Mouse (Mus musculus) cerebellum, adult 9-11 months (tissue): ENCODE measurements around the gene Emsy.

Experiments used
- DNase-seq: peaks from one replicate; pipeline ENCODE4 v3.0.0; 2022

Emsy gene

DNA sequence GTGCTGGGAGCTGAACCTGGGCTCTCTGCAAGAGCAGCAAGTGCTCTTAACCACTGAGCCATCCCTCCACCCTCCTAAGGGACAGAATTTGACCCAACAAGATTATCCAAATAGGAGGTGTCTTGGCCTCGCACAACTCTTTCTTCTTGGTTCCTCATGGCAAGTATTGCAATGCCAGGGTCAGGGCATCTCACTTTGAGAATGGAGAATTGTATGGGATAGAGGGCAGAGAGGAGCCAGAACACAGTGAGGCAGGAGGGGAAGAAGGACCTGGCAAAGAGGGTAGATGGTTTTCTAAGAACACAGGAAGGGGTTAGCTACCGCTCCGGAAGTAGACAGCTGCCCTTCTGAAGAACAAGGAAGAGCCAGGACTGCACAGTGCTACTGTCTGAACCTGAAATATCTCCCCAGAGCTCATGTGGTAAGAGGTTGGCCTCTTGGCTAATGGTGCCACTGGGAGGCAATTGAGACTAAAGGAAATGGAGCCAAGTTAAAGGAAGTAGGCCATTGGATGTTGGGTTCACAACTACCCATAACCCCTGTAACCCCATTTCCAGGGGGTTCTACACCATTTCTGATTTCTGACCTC is 80.8 kb downstream of the Emsy start:
- no peak for DNase-seq

DNA sequence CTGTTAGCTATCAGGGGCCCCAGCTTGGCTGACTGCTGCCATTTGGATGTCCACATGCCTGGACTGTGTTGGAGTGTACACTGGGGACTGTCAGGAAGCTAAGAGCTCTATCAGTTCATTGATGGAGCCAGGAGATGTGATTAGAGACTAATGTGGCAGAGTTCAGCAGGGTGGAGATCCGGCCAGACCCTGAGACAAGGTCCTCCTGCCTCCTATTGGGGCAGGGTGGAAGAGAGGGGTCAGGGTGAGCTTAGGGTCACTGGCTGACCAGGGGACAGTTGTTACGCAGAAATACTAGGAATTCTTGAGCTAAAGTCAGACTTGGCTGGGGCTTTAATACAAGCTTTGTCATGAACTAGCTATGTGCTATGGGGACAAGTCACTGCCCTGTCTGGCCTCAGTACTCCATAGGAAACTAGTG is 81.8 kb downstream of the Emsy start:
- DNase-seq, result no peak

GRCm38 (mm10) chr7:98574271-98574670 is 82.3 kb downstream of the Emsy start:
- DNase-seq, result no peak

DNA sequence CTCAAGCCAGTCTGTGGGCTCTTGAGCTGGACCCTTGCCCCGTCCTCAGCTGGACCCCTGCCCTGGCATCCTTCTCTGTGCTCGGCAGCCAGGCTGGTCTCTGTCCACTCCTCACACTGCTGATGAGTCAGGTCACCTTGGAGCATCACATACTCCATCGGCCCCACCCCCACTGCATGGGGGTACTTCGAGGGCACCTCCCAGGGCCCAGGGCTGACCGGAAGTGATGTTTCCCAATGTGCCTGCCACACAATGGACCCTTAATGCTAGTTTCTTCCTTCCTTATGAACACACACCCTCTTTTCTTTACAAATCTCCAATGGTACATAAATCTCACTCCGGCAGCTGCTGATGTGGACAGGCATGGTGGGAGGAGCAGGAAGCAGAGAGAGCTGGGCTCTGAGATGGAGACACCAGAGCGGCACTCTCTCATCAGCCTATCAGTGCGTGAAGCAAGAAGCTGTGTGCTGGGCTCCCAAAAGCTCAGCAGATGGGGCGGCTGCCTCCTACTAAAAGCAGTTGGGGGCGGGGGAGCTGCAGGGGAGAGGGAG is 83.3 kb downstream of the Emsy start:
- no peak for DNase-seq

- DNase-seq, result no peak
Observed at GRCm38 (mm10) chr7:98572223-98572868, 84.2 kb downstream of the Emsy start.

DNA sequence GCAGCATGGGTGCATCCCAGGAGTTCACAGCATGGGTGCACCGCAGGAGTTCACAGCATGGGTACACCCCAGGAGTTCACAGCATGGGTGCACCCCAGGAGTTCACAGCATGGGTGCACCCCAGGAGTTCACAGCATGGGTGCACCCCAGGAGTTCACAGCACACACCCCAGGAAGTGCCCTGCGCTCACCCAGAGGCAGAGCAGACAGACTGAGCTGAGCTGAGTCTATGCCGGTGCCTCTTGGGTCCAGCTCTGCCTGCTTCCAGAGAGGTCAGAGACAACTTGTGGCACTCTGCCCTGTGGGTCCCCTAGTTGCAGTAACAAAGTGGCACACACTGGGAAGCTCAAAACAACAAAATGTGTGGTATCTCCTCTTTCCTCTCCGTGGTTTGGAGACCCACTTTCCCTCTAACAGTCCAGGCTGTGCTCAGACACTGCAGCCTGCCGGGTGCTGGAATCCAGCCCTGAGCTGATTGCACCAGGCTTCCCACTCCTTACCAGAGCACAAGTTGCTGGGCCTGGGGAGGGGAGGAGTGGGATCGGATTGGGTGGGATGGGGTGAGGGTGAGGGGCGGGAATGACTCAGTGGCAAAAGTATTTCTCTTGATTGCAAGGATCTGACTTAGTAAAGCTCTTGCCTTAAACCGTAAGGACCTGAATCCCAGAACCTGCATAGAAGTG is 85.6 kb downstream of the Emsy start:
- no peak for DNase-seq

- DNase-seq, result no peak
Observed at GRCm38 (mm10) chr7:98567056-98567455, 89.5 kb downstream of the Emsy start.

DNA sequence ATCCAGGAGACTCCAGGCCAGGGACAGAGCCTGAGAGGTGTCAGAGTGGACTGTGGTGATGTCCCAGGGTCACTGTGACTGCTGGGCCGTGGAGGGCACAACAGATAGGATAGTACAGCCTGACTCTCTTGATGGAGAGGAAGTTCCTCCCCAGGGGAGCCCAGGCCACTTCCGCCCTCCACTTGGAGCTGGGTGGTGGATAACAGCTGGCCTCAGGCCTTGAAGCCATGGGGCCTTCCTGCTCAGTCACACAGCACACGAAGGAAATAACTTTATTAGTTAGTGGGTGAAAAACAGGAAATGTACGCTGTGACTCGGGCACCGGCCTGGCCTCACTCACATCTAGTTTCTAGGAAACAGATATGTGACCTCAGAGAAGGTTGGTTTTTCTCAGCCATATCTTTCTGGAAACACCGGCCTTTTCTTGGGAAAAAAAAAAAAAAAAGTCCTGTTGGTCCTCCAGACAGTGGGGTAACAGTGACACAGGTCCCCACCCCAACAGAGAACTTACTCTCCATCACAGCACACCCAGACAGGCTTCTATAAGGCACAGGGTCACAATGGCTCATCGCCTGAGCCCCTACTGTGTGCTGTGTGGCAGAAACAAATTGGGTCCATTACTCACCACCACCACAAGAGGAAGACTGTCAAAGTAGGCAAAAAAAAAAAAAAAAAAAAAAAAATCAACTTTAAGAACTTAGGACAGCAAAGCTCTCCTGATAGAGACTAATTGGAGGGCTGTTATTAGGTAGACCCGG is 91.8 kb downstream of the Emsy start:
- no peak for DNase-seq

GRCm38 (mm10) chr7:98563991-98564390 is 92.6 kb downstream of the Emsy start:
- no peak for DNase-seq

- DNase-seq, result no peak
Observed at GRCm38 (mm10) chr7:98562966-98563365, 93.6 kb downstream of the Emsy start.

GRCm38 (mm10) chr7:98562186-98562585 is 94.4 kb downstream of the Emsy start:
- DNase-seq, result no peak

DNA sequence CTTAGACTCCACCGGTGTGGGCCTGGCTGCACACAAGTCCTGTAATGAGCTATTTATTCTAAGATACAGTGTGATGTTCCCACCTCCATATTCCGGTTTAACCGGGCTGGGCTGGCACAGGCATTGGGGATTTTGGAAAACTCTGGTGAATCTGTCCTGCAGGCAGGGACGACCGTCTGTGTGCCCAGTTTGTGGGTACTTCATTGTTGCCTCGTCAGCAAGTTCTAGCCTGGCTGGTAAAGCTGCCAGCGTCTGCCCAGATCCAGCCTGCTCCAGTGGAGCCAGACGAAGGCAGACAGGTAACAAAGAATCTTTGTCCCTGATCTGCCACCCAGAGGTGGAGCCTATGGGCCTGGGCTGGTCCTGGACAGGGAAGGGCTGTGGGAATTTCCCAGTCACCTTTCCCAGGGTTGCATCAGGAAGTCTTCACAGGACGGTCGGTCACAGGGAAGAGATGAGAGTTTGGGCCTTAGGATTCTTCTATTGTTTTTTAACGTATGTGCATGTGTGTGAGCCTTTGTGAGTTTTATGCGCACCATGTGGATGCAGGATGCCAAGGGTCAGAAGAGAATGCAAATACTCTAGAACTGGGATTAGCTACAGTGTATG is 94.9 kb downstream of the Emsy start:
- no peak for DNase-seq

- DNase-seq, result no peak
Observed at GRCm38 (mm10) chr7:98558128-98558921, 98.3 kb downstream of the Emsy start.

DNA sequence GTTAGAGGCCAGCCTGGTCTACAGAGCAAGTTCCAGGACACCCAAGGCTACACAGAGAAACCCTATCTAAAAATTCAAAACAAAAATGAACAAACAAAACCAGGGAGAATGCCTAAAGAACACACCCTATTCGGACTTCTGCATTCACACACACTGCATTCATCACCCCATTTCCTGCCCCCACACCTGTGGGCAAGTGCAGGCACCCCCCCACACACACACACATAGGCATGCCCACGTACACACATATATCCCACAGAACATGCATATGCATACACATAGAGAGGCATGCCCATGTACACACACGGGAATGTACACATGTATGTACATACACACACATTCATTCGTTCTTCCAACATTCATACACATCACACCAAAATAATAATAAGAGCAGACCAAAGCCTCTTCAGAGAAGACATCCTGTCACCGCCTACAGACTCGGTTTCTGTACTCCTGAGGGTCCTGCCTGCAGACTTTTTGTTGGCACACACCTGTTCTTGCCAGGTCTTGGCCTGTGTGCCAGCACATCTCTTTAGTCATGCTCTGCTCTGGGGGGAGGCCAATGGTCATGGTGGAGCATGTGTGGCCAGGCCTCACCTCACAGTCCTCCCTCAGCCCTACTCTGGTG is 99.7 kb downstream of the Emsy start:
- no peak for DNase-seq

GRCm38 (mm10) chr7:98551041-98551440 is 105.5 kb downstream of the Emsy start:
- no peak for DNase-seq

DNA sequence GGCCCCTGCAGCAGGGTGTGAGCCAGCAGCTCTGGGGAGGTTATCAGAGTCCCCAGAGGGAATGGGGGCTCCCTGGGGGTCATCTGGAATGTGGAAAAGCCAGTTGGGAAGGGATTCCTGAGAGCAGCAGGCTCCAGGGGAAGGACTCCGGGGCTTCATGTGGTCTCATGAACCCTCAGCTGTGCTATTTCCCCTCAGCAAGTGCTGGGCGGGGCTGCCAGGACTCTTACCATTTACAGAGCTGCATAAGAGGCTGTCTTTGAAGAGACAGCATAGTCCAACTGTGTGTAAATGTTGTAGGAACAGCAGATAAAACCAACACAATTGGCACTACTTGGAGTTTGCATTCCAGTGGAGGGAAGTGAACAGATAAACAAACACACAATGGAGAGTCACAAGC is 106.0 kb downstream of the Emsy start:
- DNase-seq, result no peak

DNA sequence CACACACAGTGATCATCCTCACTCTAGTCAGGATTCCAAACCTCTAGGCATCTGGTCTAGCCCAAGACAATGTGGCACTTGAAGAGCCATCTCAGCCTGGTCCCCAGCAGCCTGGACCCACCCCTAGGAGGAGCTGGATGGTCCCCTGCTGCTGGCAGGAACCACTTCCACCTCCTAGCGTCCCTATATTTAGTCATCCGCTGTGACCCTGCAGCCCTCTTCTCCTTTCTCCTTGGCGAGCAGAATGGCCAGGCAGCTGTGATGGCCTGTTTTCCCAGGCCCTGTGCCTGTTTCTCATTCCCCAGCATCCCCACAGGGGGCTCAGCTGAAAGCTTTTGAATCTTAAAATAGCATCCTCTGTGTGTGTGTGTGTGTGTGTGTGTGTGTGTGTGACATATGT is 107.7 kb downstream of the Emsy start:
- DNase-seq, result no peak

DNA sequence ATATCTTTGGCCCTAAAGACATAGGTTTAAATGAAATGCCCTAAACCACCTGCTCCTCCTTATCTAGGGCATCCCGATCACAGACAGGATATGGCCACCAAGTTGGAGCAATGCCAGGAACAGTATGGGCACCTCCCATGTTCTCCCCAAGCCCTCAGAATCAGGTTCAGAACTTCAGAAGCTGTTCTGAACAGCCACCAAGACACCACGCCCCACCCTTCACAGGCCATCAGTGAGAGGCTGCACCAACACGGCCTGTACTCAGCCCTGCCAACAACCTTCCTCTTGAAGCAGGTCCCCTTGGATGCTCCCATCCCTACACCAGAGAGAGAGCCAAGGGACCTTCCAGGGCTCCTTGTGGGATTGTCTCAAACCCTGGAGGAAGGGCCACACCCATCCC is 112.0 kb downstream of the Emsy start:
- no peak for DNase-seq

GRCm38 (mm10) chr7:98543853-98544370 is 112.7 kb downstream of the Emsy start:
- no peak for DNase-seq

DNA sequence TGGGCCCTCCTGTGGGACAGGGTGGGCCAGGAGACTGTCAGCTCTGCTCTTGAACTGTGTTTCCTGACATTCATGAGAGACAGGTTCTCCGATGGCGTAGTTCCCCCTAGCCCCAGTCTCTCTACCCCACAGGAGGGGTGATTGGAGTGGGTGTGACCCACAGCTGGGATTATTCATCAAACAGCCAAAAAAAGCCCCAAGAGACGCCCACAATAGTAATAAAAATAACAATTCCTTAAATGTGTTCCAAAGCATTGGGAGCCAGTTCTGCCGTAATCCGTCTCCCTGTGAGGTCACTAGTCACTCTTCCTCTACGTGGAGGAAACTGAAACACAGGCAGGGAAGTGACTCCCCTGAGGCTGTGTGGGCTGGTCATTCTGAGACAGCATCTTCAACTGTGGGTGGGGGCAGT is 113.8 kb downstream of the Emsy start:
- DNase-seq, result no peak

GRCm38 (mm10) chr7:98542267-98542666 is 114.3 kb downstream of the Emsy start:
- peak; percentile 7 for DNase-seq
